Mouse (Mus musculus) hindbrain, embryonic 11.5 days (tissue): Measurements from ENCODE around the gene Trpm6. TPM values are rescaled to one million over a fixed set of nuclear protein-coding genes. Genes with fewer than 3 reads are reported as not detected.

Source experiments
- ATAC-seq: fragments of 200-750 bp; cut with Nextera tagmentation; 2 replicates; pipeline ENCODE4 v1.8.0; 2017; ENCODE audit warnings: mild to moderate bottlenecking, moderate TSS enrichment, moderate library complexity; ENCODE audit not compliant: low FRiP score
- DNase-seq: peaks from one replicate; pipeline ENCODE4 v3.0.0-alpha.2; 2015; ENCODE audit warnings: low spot score
- H3K27ac ChIP-seq: fragments of 300-500 bp; sonication (generic); 2 replicates; pipeline ENCODE4 v1.5.1; 2014; ENCODE audit warnings: mild to moderate bottlenecking, low read depth, low read length
- H3K27me3 ChIP-seq: fragments of 300-500 bp; sonication (generic); 2 replicates; pipeline ENCODE4 v1.6.1; 2014; ENCODE audit warnings: mild to moderate bottlenecking, low read length, moderate library complexity, mixed read lengths; ENCODE audit not compliant: control insufficient read depth, insufficient read depth
- H3K36me3 ChIP-seq: fragments of 300-500 bp; sonication (generic); 2 replicates; pipeline ENCODE4 v1.6.1; 2014; ENCODE audit warnings: mild to moderate bottlenecking, low read length, moderate library complexity, mixed read lengths; ENCODE audit not compliant: control insufficient read depth, insufficient read depth
- H3K4me1 ChIP-seq: fragments of 300-500 bp; sonication (generic); replicated peaks from 2 replicates; pipeline ENCODE4 v1.6.1; 2014; ENCODE audit warnings: low read length, mixed read lengths; ENCODE audit not compliant: control insufficient read depth, insufficient read depth
- H3K4me2 ChIP-seq: fragments of 300-500 bp; sonication (generic); replicated peaks from 2 replicates; pipeline ENCODE4 v1.6.1; 2014; ENCODE audit warnings: mild to moderate bottlenecking, low read depth, low read length
- H3K4me3 ChIP-seq: fragments of 300-500 bp; sonication (generic); 2 replicates; pipeline ENCODE4 v1.5.1; 2014; ENCODE audit warnings: low read depth, low read length
- H3K9ac ChIP-seq: fragments of 300-500 bp; sonication (generic); 2 replicates; pipeline ENCODE4 v1.6.1; 2014; ENCODE audit warnings: low read depth, low read length
- H3K9me3 ChIP-seq: fragments of 300-500 bp; sonication (generic); 2 replicates; pipeline ENCODE4 v1.6.1; 2016; ENCODE audit warnings: low read length; ENCODE audit not compliant: control insufficient read depth
- WGBS: fragments of 180-500 bp; shearing (Covaris S2); extraction: QIAGEN DNeasy Blood & Tissue Kit; methylation state at CpG from one replicate; pipeline ENCODE4 v1.1.7; 2014; 5-methylcytosine and 5-hydroxymethylcytosine counted together
- polyA plus RNA-seq: library from polyadenylated mRNA; unstranded; fragments of >200 nt; fragmentation: Nextera tagmentation; extraction: Ambion mirVana; gene quantifications from 2 replicates; pipeline ENCODE4 v1.2.1, GENCODE M21; 2014

Gene Trpm6
- polyA plus RNA-seq, 1 experiment from 2014 or later, result 0.43 TPM

- 88% methylated on average over 3 of the region's 3 CpGs for WGBS
- no peaks in the 10 kb centered on the region for H3K4me1 ChIP-seq
- no peak overlapping the region for H3K4me2 ChIP-seq
- no peaks in the 10 kb centered on the region for H3K9me3 ChIP-seq
- ATAC-seq, result no peak
- H3K4me3 ChIP-seq, result no peak overlapping the region
- H3K27ac ChIP-seq, result no peak overlapping the region
- no peaks in the 10 kb centered on the region for H3K27me3 ChIP-seq
- H3K9ac ChIP-seq, result no peak overlapping the region
- DNase-seq, result no peak
- H3K36me3 ChIP-seq, result no peaks in the 10 kb centered on the region
These were observed 29.4 kb upstream of the Trpm6 start for GRCm38 (mm10) chr19:18720337-18720736.

- Histone ChIP-seq H3K9ac (no peak overlapping the region), H3K27ac (no peak overlapping the region), H3K36me3 (no peaks in the 10 kb centered on the region), H3K4me2 (no peak overlapping the region), H3K4me3 (no peak overlapping the region), H3K27me3 (no peaks in the 10 kb centered on the region), H3K9me3 (no peaks in the 10 kb centered on the region), H3K4me1 (no peaks in the 10 kb centered on the region)
- WGBS, result 83% methylated on average over 2 of the region's 2 CpGs
- ATAC-seq (no peak), DNase-seq (no peak)
These were observed 24.6 kb upstream of the Trpm6 start for GRCm38 (mm10) chr19:18725186-18725585.

- no peak for DNase-seq
- 88% methylated on average over 7 of the region's 7 CpGs for WGBS
- H3K9ac ChIP-seq, result no peak overlapping the region
These were observed 19.5 kb upstream of the Trpm6 start for GRCm38 (mm10) chr19:18730255-18730654.

GRCm38 (mm10) chr19:18731077-18731476 is 18.7 kb upstream of the Trpm6 start:
- no peak overlapping the region for H3K27ac ChIP-seq
- H3K36me3 ChIP-seq, result no peaks in the 10 kb centered on the region
- H3K27me3 ChIP-seq, result no peaks in the 10 kb centered on the region
- no peak overlapping the region for H3K9ac ChIP-seq
- no peaks in the 10 kb centered on the region for H3K9me3 ChIP-seq
- ATAC-seq, result no peak
- H3K4me2 ChIP-seq, result no peak overlapping the region
- no peak for DNase-seq
- WGBS, result 56% methylated on average over 7 of the region's 7 CpGs
- H3K4me1 ChIP-seq, result no peaks in the 10 kb centered on the region
- H3K4me3 ChIP-seq, result no peak overlapping the region

More at GRCm38 (mm10) chr19:18730255-18730654, 19.5 kb upstream of the Trpm6 start:
- H3K4me1 ChIP-seq, result no peaks in the 10 kb centered on the region
- no peaks in the 10 kb centered on the region for H3K27me3 ChIP-seq
- H3K36me3 ChIP-seq, result no peaks in the 10 kb centered on the region
- H3K4me3 ChIP-seq, result no peak overlapping the region
- no peaks in the 10 kb centered on the region for H3K9me3 ChIP-seq
- no peak for ATAC-seq
- H3K4me2 ChIP-seq, result no peak overlapping the region
- H3K27ac ChIP-seq, result no peak overlapping the region

GRCm38 (mm10) chr19:18735901-18736300 is 13.9 kb upstream of the Trpm6 start:
- Histone ChIP-seq H3K27me3 (no peaks in the 10 kb centered on the region), H3K4me1 (no peaks in the 10 kb centered on the region), H3K4me2 (no peak overlapping the region), H3K4me3 (no peak overlapping the region), H3K36me3 (no peaks in the 10 kb centered on the region), H3K9ac (no peak overlapping the region), H3K9me3 (no peaks in the 10 kb centered on the region), H3K27ac (no peak overlapping the region)
- ATAC-seq (no peak), DNase-seq (no peak)
- WGBS, result 97% methylated on average over 4 of the region's 4 CpGs

- no peak for ATAC-seq
- Histone ChIP-seq H3K4me1 (no peaks in the 10 kb centered on the region), H3K4me2 (no peak overlapping the region), H3K9me3 (no peaks in the 10 kb centered on the region), H3K9ac (no peak overlapping the region), H3K4me3 (no peak overlapping the region), H3K27me3 (no peaks in the 10 kb centered on the region), H3K27ac (no peak overlapping the region), H3K36me3 (no peaks in the 10 kb centered on the region)
- DNase-seq, result no peak
- WGBS, result 86% methylated on average over 7 of the region's 7 CpGs
These were observed 10.6 kb upstream of the Trpm6 start for GRCm38 (mm10) chr19:18739146-18739545.

GRCm38 (mm10) chr19:18743946-18744345 is 5.8 kb upstream of the Trpm6 start:
- WGBS, result 88% methylated on average over 5 of the region's 5 CpGs
- DNase-seq, result no peak
- H3K27me3 ChIP-seq, result no peaks in the 10 kb centered on the region
- H3K27ac ChIP-seq, result no peak overlapping the region
- no peaks in the 10 kb centered on the region for H3K9me3 ChIP-seq
- H3K4me3 ChIP-seq, result no peak overlapping the region
- no peaks in the 10 kb centered on the region for H3K36me3 ChIP-seq
- ATAC-seq, result no peak
- H3K4me1 ChIP-seq, result no peaks in the 10 kb centered on the region
- no peak overlapping the region for H3K9ac ChIP-seq
- no peak overlapping the region for H3K4me2 ChIP-seq

GRCm38 (mm10) chr19:18746576-18747340 is 3.0 kb upstream of the Trpm6 start:
- Histone ChIP-seq H3K4me3 (no peak overlapping the region), H3K9me3 (no peaks in the 10 kb centered on the region), H3K27me3 (peaks cover 3% of the 10 kb centered on the region), H3K9ac (no peak overlapping the region), H3K4me1 (no peaks in the 10 kb centered on the region), H3K4me2 (no peak overlapping the region), H3K27ac (no peak overlapping the region), H3K36me3 (no peaks in the 10 kb centered on the region)
- ATAC-seq, result no peak
- WGBS, result 89% methylated on average over 5 of the region's 5 CpGs
- no peak for DNase-seq

- ATAC-seq (no peak), DNase-seq (no peak)
- no peak overlapping the region for H3K9ac ChIP-seq
- peaks cover 3% of the 10 kb centered on the region for H3K27me3 ChIP-seq
- 92% methylated on average over 4 of the region's 4 CpGs for WGBS
- no peak overlapping the region for H3K4me3 ChIP-seq
- H3K36me3 ChIP-seq, result no peaks in the 10 kb centered on the region
- no peak overlapping the region for H3K27ac ChIP-seq
- H3K9me3 ChIP-seq, result no peaks in the 10 kb centered on the region
- H3K4me1 ChIP-seq, result no peaks in the 10 kb centered on the region
- H3K4me2 ChIP-seq, result no peak overlapping the region
These were observed 2.4 kb upstream of the Trpm6 start for GRCm38 (mm10) chr19:18747379-18747778.
